Mouse (Mus musculus): ENCODE data around the gene Btbd2. TPM values are rescaled to one million over a fixed set of nuclear protein-coding genes. Genes with fewer than 3 reads are reported as not detected.

The Btbd2 gene
- 77.8 and 83.5 TPM in 2 replicates for polyA plus RNA-seq (2015; fragmentation: Nextera tagmentation; extraction: Ambion mirVana)

- H3K9ac ChIP-seq: peak within 1 kb of the TSS; percentile 94
- H3K9me3 ChIP-seq: no peaks in the 10 kb centered on the region
- ATAC-seq (ENCODE audit: low FRiP score, low read depth): no peak
- H3K4me3 ChIP-seq: peak within 1 kb of the TSS; percentile 71
- H3K36me3 ChIP-seq: peaks cover 3% of the 10 kb centered on the region
- 22% methylated on average over 15 of the region's 15 CpGs for WGBS
- H3K27me3 ChIP-seq: no peaks in the 10 kb centered on the region
- H3K4me2 ChIP-seq (replicated peaks): peak within 1 kb of the TSS; percentile 90
- H3K4me1 ChIP-seq: peaks cover 29% of the 10 kb centered on the region
- H3K27ac ChIP-seq: peak within 1 kb of the TSS; percentile 88; the same call in 1 of the 2 replicates
Measured at GRCm38 (mm10) chr10:80656863-80657623, at the start of gene Btbd2. Btbd2 (minus strand) TSS chr10:80657071.

DNA sequence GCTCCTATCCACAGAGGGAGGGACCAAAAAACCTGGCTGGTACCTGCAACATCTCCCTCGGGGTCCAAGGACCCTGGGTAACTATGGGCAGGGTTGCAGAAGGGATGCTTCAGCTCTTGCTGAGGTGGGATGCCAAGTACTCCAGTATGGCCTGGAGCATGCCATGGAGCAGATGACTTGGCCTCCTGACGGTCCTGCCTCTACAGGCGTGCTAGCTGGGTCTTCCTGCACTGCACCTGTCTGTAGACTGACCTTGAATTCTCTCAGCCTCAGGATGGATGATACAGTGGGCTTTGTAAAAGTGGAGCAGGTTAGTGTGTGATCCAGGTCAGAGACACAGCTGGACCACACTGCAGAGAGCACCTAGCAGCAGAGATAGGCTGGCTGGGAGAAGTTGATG is 48.6 kb upstream of the Btbd2 start:
- Histone ChIP-seq H3K9ac (no peak overlapping the region), H3K4me3 (no peak overlapping the region), H3K4me2 (replicated peaks) (no peak overlapping the region), H3K4me1 (peaks cover 18% of the 10 kb centered on the region), H3K27me3 (no peaks in the 10 kb centered on the region), H3K36me3 (peaks cover 57% of the 10 kb centered on the region), H3K9me3 (no peaks in the 10 kb centered on the region), H3K27ac (no peak overlapping the region)
- 81% methylated on average over 3 of the region's 3 CpGs for WGBS
- no peak for ATAC-seq (ENCODE audit: low FRiP score, low read depth)

DNA sequence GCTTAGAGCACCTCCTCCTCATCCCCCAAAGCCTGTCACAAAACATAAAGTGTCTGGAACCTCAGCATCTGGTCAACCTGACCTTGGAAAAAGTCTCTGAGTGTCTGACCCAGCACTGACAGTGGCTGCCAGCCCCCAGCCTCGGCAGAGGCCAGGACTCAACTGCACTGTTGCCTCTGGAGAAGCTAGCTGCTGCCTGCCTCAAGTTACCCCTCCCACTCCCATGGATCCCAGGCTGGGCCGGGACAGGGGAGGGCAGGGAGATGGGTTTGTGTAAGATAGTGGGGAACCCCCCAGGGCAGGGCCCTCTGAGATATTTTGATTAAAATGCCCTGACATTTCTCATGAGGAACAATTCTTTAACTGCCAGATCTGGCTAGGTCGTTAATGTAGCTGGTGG is 48.2 kb upstream of the Btbd2 start:
- ATAC-seq (ENCODE audit: low FRiP score, low read depth): no peak
- no peaks in the 10 kb centered on the region for H3K9me3 ChIP-seq
- H3K27ac ChIP-seq: no peak overlapping the region
- no peaks in the 10 kb centered on the region for H3K27me3 ChIP-seq
- H3K4me1 ChIP-seq: peaks cover 23% of the 10 kb centered on the region
- no peak overlapping the region for H3K4me3 ChIP-seq
- no peak overlapping the region for H3K4me2 ChIP-seq (replicated peaks)
- WGBS: 54% methylated on average over 3 of the region's 3 CpGs
- peaks cover 53% of the 10 kb centered on the region for H3K36me3 ChIP-seq
- peak overlapping the region; percentile 31; the same call in 1 of the 2 replicates for H3K9ac ChIP-seq

DNA sequence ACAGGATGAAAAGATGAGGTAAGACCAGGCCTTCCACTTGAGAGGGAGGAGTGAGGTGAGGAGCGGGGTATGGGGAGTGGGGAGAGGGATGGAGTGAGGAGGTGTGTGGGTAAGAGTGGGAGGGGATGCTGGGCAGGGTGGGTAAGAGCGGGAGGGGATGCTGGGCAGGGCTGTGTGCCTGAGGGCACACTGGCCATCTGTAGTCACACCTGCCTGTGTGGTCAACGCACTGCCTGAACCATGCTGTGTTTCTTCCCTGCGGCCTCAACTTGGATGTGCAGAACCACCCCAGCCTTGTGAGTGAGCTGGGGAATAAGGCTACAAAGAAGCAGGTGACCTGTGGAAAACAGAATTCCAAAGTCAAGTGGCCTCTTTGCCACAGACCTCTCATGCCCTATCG is 47.5 kb upstream of the Btbd2 start:
- Histone ChIP-seq H3K4me1 (peaks cover 26% of the 10 kb centered on the region), H3K27ac (no peak overlapping the region), H3K36me3 (peaks cover 47% of the 10 kb centered on the region), H3K9me3 (no peaks in the 10 kb centered on the region), H3K9ac (peak overlapping the region; percentile 31; the same call in 1 of the 2 replicates), H3K27me3 (no peaks in the 10 kb centered on the region), H3K4me2 (replicated peaks) (no peak overlapping the region), H3K4me3 (no peak overlapping the region)
- no peak for ATAC-seq (ENCODE audit: low FRiP score, low read depth)
- WGBS: 91% methylated on average over 5 of the region's 5 CpGs

GRCm38 (mm10) chr10:80703643-80704042 is 46.8 kb upstream of the Btbd2 start:
- Histone ChIP-seq H3K4me2 (replicated peaks) (peak overlapping the region; percentile 91), H3K4me3 (peak overlapping the region; percentile 77), H3K9ac (peak overlapping the region; percentile 70), H3K36me3 (peaks cover 43% of the 10 kb centered on the region), H3K27me3 (no peaks in the 10 kb centered on the region), H3K9me3 (no peaks in the 10 kb centered on the region), H3K4me1 (peaks cover 26% of the 10 kb centered on the region), H3K27ac (peak overlapping the region; percentile 81; the same call in 1 of the 2 replicates)
- WGBS: 89% methylated on average over 5 of the region's 5 CpGs
- no peak for ATAC-seq (ENCODE audit: low FRiP score, low read depth)

DNA sequence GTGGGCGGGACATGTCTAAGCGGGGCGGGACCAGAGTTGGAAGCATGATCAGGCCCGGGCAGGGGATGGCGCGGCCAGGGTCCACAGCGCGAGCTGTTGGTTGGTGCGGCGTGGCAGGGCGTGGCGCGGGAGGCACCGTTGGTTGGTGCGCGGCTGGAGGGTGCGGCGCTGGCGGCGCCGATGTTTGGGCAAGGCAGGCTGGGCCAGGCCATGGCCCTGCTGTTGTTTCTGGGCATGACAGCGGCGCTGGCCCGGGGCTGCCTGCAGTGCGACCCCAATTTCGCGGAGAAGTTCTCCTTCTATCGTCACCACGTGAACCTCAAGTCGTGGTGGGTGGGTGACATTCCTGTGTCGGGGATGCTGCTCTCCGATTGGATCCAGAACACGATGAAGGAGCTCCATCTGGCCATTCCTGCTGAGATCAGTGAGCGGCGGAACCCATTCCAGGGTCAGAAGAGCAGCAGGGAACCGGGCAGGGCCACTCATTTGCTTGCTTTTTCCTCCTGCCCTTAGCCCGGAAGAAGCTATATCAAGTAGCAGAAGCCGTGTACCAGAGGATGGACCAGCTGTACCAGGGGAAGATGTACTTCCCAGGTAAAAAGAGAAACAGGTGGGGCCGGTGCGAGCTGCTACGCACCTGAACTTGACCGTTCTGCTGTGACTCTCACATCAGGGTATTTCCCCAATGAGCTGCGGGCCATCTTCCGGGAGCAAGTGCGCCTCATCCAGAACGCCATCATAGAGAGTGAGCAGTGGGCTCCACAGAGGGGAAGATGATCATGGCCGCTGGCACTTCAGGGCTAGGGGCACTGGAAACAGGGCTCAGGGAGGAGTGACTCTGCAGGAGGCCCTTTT is 45.9 kb upstream of the Btbd2 start:
- ATAC-seq (ENCODE audit: low FRiP score, low read depth): peak; percentile 90
- peaks cover 26% of the 10 kb centered on the region for H3K4me1 ChIP-seq
- no peaks in the 10 kb centered on the region for H3K27me3 ChIP-seq
- H3K27ac ChIP-seq: peak overlapping the region; percentile 81
- 1% methylated on average over 47 of the region's 47 CpGs for WGBS
- H3K36me3 ChIP-seq: peaks cover 43% of the 10 kb centered on the region
- no peaks in the 10 kb centered on the region for H3K9me3 ChIP-seq
- H3K4me2 ChIP-seq (replicated peaks): peak overlapping the region; percentile 91
- peak overlapping the region; percentile 77 for H3K4me3 ChIP-seq
- peak overlapping the region; percentile 70 for H3K9ac ChIP-seq

DNA sequence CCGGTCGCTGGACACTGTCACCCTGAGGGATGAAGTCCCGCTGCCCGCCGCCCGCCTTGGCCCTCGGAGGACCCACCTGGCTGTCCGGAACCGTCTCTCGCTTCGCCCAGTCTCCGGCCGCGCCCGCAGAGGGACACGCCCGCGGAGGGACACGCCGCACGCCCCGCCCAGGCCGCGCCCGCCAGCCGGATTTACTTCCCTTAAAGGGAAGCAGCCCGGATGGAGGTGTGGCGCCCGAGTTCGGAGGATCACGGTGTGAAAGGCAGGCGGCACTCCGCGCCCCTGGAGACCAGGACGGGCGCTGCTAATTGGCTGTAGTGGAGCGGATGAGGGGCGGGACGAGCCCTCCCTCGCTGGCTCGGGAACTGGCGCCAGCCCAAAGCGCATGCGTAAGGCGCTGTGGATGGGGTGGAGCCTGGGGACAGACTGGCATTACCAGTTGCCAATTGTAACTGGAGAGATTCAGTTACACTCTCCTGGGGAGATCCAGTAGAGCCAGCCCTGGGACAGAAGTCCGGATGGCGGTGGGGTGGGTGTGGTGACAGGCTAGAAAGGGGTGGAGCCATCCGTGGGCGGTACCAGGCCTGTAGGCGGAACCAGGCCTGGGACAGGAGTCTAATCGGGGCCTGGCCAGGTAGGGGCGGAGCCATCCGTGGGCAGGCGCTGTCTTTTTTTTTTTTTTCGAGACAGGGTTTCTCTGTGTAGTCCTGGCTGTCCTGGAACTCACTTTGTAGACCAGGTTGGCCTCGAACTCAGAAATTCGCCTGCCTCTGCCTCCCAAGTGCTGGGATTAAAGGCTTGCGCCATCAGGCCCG is 45.1 kb upstream of the Btbd2 start, which contains the start of the genes Mob3a and Izumo4:
Mob3a (minus strand) TSS at position 257 of the 815 bp plus-strand sequence.
Izumo4 (plus strand) TSS at position 464 of the 815 bp plus-strand sequence.
- Histone ChIP-seq H3K9me3 (no peaks in the 10 kb centered on the region), H3K36me3 (peaks cover 37% of the 10 kb centered on the region), H3K27ac (peak within 1 kb of the TSS; percentile 81), H3K4me2 (replicated peaks) (peak within 1 kb of the TSS; percentile 91), H3K9ac (peak within 1 kb of the TSS; percentile 77), H3K27me3 (no peaks in the 10 kb centered on the region), H3K4me1 (peaks cover 26% of the 10 kb centered on the region), H3K4me3 (peak within 1 kb of the TSS; percentile 77)
- peak; percentile 95 for ATAC-seq (ENCODE audit: low FRiP score, low read depth)
- under 1% methylated on average over 59 of the region's 59 CpGs for WGBS

DNA sequence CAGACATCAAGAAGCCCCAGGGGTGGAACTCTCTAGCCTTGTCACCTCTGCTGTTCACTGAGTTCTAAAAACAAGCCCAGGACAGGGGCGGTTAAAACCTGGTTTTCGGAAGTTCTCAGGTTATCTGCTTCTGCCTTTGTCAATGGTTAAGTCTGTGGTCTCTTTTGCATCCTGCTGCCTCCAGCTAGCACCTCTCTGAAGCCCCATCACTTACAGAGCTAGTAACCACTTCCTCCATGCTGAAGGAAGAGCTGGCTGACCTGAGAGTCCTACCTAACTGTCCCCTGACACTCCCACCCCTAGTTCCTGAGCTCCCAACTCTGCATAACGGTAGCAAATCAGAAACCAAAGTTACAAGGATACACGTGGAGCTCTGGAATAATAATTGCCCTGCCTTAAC is 43.9 kb upstream of the Btbd2 start:
- Histone ChIP-seq H3K36me3 (peaks cover 25% of the 10 kb centered on the region), H3K4me2 (replicated peaks) (peak overlapping the region; percentile 91), H3K4me1 (peaks cover 30% of the 10 kb centered on the region), H3K4me3 (peak overlapping the region; percentile 77), H3K9ac (peak overlapping the region; percentile 77; the same call in 1 of the 2 replicates), H3K27me3 (no peaks in the 10 kb centered on the region), H3K9me3 (no peaks in the 10 kb centered on the region), H3K27ac (no peak overlapping the region)
- WGBS: 41% methylated on average over 4 of the region's 4 CpGs
- no peak for ATAC-seq (ENCODE audit: low FRiP score, low read depth)

DNA sequence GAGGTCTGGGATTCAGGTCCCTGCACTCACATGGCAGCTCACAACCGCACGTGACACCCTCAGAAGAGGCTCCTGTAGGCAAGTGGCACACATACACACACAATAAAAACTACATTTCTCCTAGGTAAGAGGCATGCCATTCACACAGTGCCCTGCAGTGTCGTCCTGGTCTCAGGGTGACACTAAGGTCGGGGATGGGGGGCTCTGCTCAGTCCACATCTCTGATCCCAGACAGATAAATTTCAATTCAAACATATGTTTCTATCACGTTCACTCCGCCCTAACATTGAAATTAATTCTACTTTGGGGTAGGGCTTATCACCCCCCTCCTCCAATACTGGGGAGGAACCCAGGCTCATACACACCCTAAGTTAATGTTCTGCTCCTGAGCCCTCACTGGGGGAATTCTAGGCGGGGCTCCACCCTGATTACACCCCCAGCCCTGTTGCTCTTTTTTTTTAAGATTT is 43.2 kb upstream of the Btbd2 start:
- Histone ChIP-seq H3K36me3 (peaks cover 18% of the 10 kb centered on the region), H3K4me2 (replicated peaks) (peak overlapping the region; percentile 91; the same call in 1 of the 2 replicates), H3K27me3 (no peaks in the 10 kb centered on the region), H3K9me3 (no peaks in the 10 kb centered on the region), H3K4me1 (peaks cover 31% of the 10 kb centered on the region), H3K9ac (no peak overlapping the region), H3K4me3 (peak overlapping the region; percentile 77; the same call in 1 of the 2 replicates), H3K27ac (no peak overlapping the region)
- ATAC-seq (ENCODE audit: low FRiP score, low read depth): no peak
- WGBS: 86% methylated on average over 7 of the region's 7 CpGs

DNA sequence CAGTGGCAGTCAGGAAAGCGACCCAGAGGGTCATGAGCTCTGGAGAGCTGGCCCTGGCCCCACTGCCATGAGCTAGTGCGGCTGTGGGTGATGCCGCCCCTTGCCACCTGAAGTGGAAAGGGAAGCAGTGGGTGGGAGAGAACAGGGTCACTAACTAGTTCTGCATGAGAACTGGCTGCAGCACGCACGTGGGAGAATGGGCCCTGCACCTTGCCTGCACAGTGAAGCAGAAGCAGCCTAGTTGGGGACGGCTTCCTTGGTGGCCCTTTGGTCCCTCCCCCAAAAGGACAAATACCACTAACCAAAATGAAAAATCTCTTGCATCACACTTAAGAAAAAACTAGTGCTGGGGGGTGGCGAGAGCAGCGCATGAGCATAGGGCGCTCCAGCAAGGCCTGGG is 41.7 kb upstream of the Btbd2 start:
- H3K9me3 ChIP-seq: no peaks in the 10 kb centered on the region
- H3K27me3 ChIP-seq: no peaks in the 10 kb centered on the region
- peaks cover 29% of the 10 kb centered on the region for H3K36me3 ChIP-seq
- 92% methylated on average over 9 of the region's 9 CpGs for WGBS
- no peak overlapping the region for H3K4me2 ChIP-seq (replicated peaks)
- H3K27ac ChIP-seq: no peak overlapping the region
- ATAC-seq (ENCODE audit: low FRiP score, low read depth): no peak
- H3K4me1 ChIP-seq: peaks cover 29% of the 10 kb centered on the region
- H3K9ac ChIP-seq: peak overlapping the region; percentile 45; the same call in 1 of the 2 replicates
- H3K4me3 ChIP-seq: no peak overlapping the region

DNA sequence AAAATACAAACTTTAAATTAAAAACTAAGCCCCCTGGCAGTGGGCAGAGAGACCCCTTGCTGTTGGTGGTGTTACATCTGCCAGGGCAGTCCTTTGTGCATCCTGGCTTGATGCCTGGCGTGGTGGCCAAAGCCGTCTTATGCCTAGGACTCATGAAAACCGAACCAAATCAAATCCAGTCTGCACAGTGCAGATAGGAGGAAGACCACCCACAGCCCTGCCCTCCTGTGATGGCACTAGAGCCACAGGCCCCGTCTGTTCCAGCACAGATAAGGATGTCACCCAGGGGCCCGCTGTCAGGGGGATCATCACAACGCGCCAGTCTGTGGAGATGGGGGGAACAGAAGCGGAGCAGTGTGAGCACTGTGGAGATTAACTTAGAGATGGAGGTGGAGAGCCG is 40.9 kb upstream of the Btbd2 start:
- Histone ChIP-seq H3K9ac (no peak overlapping the region), H3K4me3 (no peak overlapping the region), H3K4me1 (peaks cover 21% of the 10 kb centered on the region), H3K27me3 (no peaks in the 10 kb centered on the region), H3K27ac (no peak overlapping the region), H3K9me3 (no peaks in the 10 kb centered on the region), H3K4me2 (replicated peaks) (no peak overlapping the region), H3K36me3 (peaks cover 37% of the 10 kb centered on the region)
- ATAC-seq (ENCODE audit: low FRiP score, low read depth): no peak
- 88% methylated on average over 9 of the region's 9 CpGs for WGBS
